Mouse (Mus musculus) midbrain, embryonic 15.5 days (tissue): ENCODE measurements at regions not wholly inside any gene's neighbourhood (a gene's known extent, or its start where the extent isn't known, plus 50 kb on each side); places are given as distances from the start of the nearest gene placed in this dataset.
A peak's percentile ranks its signal among the peaks of the same experiment; 100 is the strongest.

Source experiments
- ATAC-seq: fragments of 200-750 bp; cut with Nextera tagmentation; replicated peaks from 2 replicates; pipeline ENCODE4 v1.8.0; 2017; ENCODE audit warnings: moderate TSS enrichment
- H3K27ac ChIP-seq: fragments of 300-500 bp; sonication (generic); 2 replicates; pipeline ENCODE4 v1.5.1; 2015; ENCODE audit warnings: mild to moderate bottlenecking, inconsistent platforms
- H3K27me3 ChIP-seq: fragments of 300-500 bp; sonication (generic); replicated peaks from 2 replicates; pipeline ENCODE4 v1.6.1; 2015; ENCODE audit warnings: inconsistent platforms
- H3K36me3 ChIP-seq: fragments of 300-500 bp; sonication (generic); replicated peaks from 2 replicates; pipeline ENCODE4 v1.6.1; 2015; ENCODE audit warnings: inconsistent platforms
- H3K4me1 ChIP-seq: fragments of 300-500 bp; sonication (generic); 2 replicates; pipeline ENCODE4 v1.6.1; 2015; ENCODE audit warnings: inconsistent platforms
- H3K4me2 ChIP-seq: fragments of 300-500 bp; sonication (generic); 2 replicates; pipeline ENCODE4 v1.6.1; 2015; ENCODE audit warnings: inconsistent platforms, mild to moderate bottlenecking, moderate library complexity
- H3K4me3 ChIP-seq: fragments of 300-500 bp; sonication (generic); 2 replicates; pipeline ENCODE4 v1.5.1; 2015; ENCODE audit warnings: mild to moderate bottlenecking, inconsistent platforms
- H3K9ac ChIP-seq: fragments of 300-500 bp; sonication (generic); 2 replicates; pipeline ENCODE4 v1.6.1; 2015; ENCODE audit warnings: mild to moderate bottlenecking, inconsistent platforms
- H3K9me3 ChIP-seq: fragments of 300-500 bp; sonication (generic); 2 replicates; pipeline ENCODE4 v1.6.1; 2016; ENCODE audit warnings: inconsistent platforms
- WGBS: fragments of 180-500 bp; shearing (Covaris S2); methylation state at CpG from one replicate; pipeline ENCODE4 v1.1.7; 2015; ENCODE audit warnings: mixed read lengths; 5-methylcytosine and 5-hydroxymethylcytosine counted together

DNA sequence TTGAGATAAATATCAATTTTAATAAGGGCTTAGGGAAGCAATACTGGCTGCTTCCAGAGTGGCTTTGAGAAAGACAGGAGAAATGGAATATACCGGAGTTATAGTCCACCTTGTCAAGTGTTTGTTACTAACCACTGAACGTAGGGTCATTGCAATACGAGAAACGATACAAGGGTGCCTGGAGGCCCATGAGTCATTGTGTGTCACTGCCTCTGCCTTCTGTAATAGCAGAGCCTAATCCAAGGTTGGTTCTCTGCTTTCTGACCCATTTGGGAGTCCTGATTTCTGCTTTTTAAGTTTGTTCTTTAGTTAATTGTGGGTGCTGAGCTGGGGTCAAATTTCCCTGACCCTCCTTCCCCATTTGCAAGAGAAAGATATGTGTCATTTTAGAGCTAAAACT is 382.4 kb upstream of the Arglu1 start:
- Histone ChIP-seq H3K4me3 (no peak overlapping the region), H3K36me3 (no peaks in the 10 kb centered on the region), H3K9ac (no peak overlapping the region), H3K27me3 (no peaks in the 10 kb centered on the region), H3K27ac (no peak overlapping the region), H3K9me3 (no peaks in the 10 kb centered on the region), H3K4me1 (no peaks in the 10 kb centered on the region), H3K4me2 (no peak overlapping the region)
- no peak for ATAC-seq
- 84% methylated on average over 4 of the region's 4 CpGs for WGBS

DNA sequence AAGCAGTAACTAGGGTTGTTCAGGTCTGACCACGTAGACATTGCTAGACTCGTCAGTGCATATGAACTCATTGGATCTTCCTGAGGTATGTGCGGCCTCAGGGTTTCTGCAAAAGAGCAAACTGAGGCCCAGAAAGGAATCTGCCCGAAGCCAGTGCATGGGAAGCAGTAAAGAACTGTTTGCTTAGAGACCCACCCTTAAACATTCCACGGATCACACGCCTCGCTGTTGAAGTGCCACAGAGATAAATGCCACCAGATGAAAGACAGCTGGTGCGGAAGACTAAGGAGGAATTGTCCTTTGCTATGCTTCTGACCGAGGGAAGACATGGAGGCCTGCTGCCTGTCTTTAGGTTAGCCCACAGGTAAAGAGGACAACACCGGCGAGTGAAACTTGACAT is 382.0 kb upstream of the Arglu1 start:
- Histone ChIP-seq H3K27ac (no peak overlapping the region), H3K4me3 (no peak overlapping the region), H3K27me3 (no peaks in the 10 kb centered on the region), H3K9ac (no peak overlapping the region), H3K4me1 (no peaks in the 10 kb centered on the region), H3K9me3 (no peaks in the 10 kb centered on the region), H3K36me3 (no peaks in the 10 kb centered on the region), H3K4me2 (no peak overlapping the region)
- ATAC-seq: no peak
- 87% methylated on average over 11 of the region's 11 CpGs for WGBS

- H3K36me3 ChIP-seq: no peaks in the 10 kb centered on the region
- WGBS: 69% methylated on average over 6 of the region's 6 CpGs
- no peak overlapping the region for H3K9ac ChIP-seq
- H3K9me3 ChIP-seq: no peaks in the 10 kb centered on the region
- H3K27me3 ChIP-seq: no peaks in the 10 kb centered on the region
- ATAC-seq: no peak
- H3K27ac ChIP-seq: no peak overlapping the region
- no peak overlapping the region for H3K4me3 ChIP-seq
- H3K4me1 ChIP-seq: no peaks in the 10 kb centered on the region
- no peak overlapping the region for H3K4me2 ChIP-seq
These were observed 380.6 kb upstream of the Arglu1 start for GRCm38 (mm10) chr8:9070953-9071352.

GRCm38 (mm10) chr8:9069845-9070244 is 379.5 kb upstream of the Arglu1 start:
- H3K4me1 ChIP-seq: no peaks in the 10 kb centered on the region
- no peak overlapping the region for H3K27ac ChIP-seq
- WGBS: 68% methylated on average over 7 of the region's 7 CpGs
- H3K36me3 ChIP-seq: no peaks in the 10 kb centered on the region
- no peak overlapping the region for H3K4me2 ChIP-seq
- no peak for ATAC-seq
- no peaks in the 10 kb centered on the region for H3K9me3 ChIP-seq
- no peak overlapping the region for H3K4me3 ChIP-seq
- H3K27me3 ChIP-seq: no peaks in the 10 kb centered on the region
- no peak overlapping the region for H3K9ac ChIP-seq

GRCm38 (mm10) chr8:9067731-9068130 is 377.4 kb upstream of the Arglu1 start:
- no peaks in the 10 kb centered on the region for H3K27me3 ChIP-seq
- H3K27ac ChIP-seq: no peak overlapping the region
- no peaks in the 10 kb centered on the region for H3K36me3 ChIP-seq
- no peaks in the 10 kb centered on the region for H3K4me1 ChIP-seq
- no peaks in the 10 kb centered on the region for H3K9me3 ChIP-seq
- WGBS: 87% methylated on average over 1 of the region's 1 CpGs
- H3K9ac ChIP-seq: no peak overlapping the region
- no peak overlapping the region for H3K4me3 ChIP-seq
- no peak overlapping the region for H3K4me2 ChIP-seq
- no peak for ATAC-seq

DNA sequence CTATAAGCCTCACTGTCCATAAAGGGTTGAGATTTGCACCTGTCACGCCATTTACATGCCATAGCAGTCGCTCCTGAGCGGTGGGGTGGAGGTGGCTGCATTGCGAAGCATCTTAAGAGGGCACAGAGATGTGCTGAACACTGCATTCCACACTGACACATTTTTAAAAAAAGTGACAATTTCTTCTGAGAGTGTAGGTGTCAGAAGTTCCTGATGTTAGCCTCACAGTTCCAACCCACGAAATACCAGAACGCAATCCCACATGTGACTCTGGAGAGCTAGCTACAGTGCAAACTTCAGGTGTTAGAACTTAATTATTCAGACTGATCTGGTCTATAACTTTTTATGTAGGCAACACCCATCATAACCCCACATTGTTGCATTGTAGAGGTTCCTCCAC is 369.8 kb upstream of the Arglu1 start:
- Histone ChIP-seq H3K4me1 (no peaks in the 10 kb centered on the region), H3K9me3 (no peaks in the 10 kb centered on the region), H3K4me3 (no peak overlapping the region), H3K36me3 (no peaks in the 10 kb centered on the region), H3K27me3 (no peaks in the 10 kb centered on the region), H3K27ac (no peak overlapping the region), H3K9ac (no peak overlapping the region), H3K4me2 (no peak overlapping the region)
- ATAC-seq: no peak
- 95% methylated on average over 6 of the region's 6 CpGs for WGBS

DNA sequence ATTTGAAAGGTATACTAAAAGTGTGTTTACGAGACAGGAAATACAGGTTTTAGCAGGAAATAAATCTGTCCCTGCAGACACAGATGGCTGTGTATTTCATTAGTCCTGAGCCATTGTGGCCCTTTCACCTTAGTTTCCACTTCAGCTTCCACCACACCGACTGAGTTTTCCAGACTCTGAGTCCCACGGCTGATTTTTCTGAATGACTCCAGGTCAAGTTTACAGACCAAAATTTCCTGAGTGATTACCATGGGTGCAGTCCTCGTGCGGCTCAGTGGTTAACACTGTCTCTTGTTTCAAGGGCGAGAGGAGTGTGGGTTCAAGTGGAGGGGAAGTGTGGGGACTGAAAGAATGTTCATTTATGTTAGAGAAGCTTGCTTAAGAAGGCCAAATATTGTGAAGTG is 365.1 kb upstream of the Arglu1 start:
- no peaks in the 10 kb centered on the region for H3K27me3 ChIP-seq
- WGBS: 90% methylated on average over 6 of the region's 6 CpGs
- no peak overlapping the region for H3K4me2 ChIP-seq
- H3K4me1 ChIP-seq: no peaks in the 10 kb centered on the region
- no peak overlapping the region for H3K4me3 ChIP-seq
- H3K9me3 ChIP-seq: no peaks in the 10 kb centered on the region
- no peaks in the 10 kb centered on the region for H3K36me3 ChIP-seq
- H3K9ac ChIP-seq: no peak overlapping the region
- no peak overlapping the region for H3K27ac ChIP-seq
- ATAC-seq: no peak

GRCm38 (mm10) chr8:9054801-9055200 is 364.5 kb upstream of the Arglu1 start:
- no peak overlapping the region for H3K9ac ChIP-seq
- no peak overlapping the region for H3K4me3 ChIP-seq
- H3K4me1 ChIP-seq: no peaks in the 10 kb centered on the region; the same call in 1 of the 2 replicates
- H3K27ac ChIP-seq: no peak overlapping the region
- H3K9me3 ChIP-seq: no peaks in the 10 kb centered on the region
- ATAC-seq: no peak
- H3K27me3 ChIP-seq: no peaks in the 10 kb centered on the region
- H3K4me2 ChIP-seq: no peak overlapping the region
- WGBS: 77% methylated on average over 4 of the region's 4 CpGs
- no peaks in the 10 kb centered on the region for H3K36me3 ChIP-seq

- ATAC-seq: no peak
- H3K4me3 ChIP-seq: no peak overlapping the region
- H3K27me3 ChIP-seq: no peaks in the 10 kb centered on the region
- H3K27ac ChIP-seq: no peak overlapping the region
- no peak overlapping the region for H3K9ac ChIP-seq
- 80% methylated on average over 10 of the region's 10 CpGs for WGBS
- H3K4me1 ChIP-seq: peaks cover 3% of the 10 kb centered on the region; the same call in 1 of the 2 replicates
- no peaks in the 10 kb centered on the region for H3K36me3 ChIP-seq
- H3K4me2 ChIP-seq: no peak overlapping the region
- no peaks in the 10 kb centered on the region for H3K9me3 ChIP-seq
These were observed 361.4 kb upstream of the Arglu1 start for GRCm38 (mm10) chr8:9051699-9052098.

DNA sequence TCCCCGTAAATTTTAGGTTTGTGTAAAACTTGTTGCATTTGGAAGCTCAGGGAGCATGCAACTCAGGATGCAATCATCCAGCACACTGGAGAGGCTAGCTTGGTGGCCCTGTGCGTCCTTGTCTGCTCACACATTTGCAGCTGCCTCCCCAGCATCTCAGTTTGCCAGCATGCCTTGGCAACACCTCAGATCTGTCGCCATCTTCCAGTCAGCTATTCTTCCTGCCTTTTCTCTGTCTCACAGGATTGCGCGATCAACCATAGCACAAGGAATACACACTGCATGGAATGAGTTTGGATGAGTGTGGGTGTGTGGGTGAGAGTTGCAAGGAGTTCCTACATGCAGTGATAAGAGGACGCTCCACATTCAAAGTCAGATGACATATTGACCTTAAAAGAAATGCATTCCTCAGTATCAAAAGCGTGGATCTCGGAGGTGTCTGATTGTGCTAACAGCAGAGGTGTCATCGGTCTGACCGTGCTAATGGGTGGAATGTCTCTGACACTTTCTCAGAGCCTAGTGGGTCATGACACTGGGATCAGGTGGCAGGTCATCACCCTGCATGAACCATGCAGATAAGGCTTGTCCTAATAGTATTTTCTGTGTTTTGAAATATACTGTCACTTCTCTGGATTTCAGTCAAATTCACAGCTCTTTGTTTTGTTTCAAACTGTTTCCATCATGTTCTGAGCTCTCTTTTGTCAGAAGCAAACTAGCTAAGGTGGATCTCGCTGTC is 360.6 kb upstream of the Arglu1 start:
- Histone ChIP-seq H3K9me3 (no peaks in the 10 kb centered on the region), H3K4me3 (no peak overlapping the region), H3K36me3 (no peaks in the 10 kb centered on the region), H3K4me2 (no peak overlapping the region), H3K27ac (no peak overlapping the region), H3K4me1 (peaks cover 3% of the 10 kb centered on the region; the same call in 1 of the 2 replicates), H3K27me3 (no peaks in the 10 kb centered on the region), H3K9ac (no peak overlapping the region)
- 84% methylated on average over 11 of the region's 11 CpGs for WGBS
- no peak for ATAC-seq

- ATAC-seq: 0 out of 2 replicates have a peak, but pooled peaks have one; percentile 48
- Histone ChIP-seq H3K4me3 (no peak overlapping the region), H3K27me3 (no peaks in the 10 kb centered on the region), H3K9me3 (no peaks in the 10 kb centered on the region), H3K4me2 (no peak overlapping the region), H3K4me1 (peaks cover 3% of the 10 kb centered on the region; the same call in 1 of the 2 replicates), H3K36me3 (no peaks in the 10 kb centered on the region), H3K27ac (no peak overlapping the region), H3K9ac (no peak overlapping the region)
- 72% methylated on average over 14 of the region's 14 CpGs for WGBS
These were observed 357.8 kb upstream of the Arglu1 start for GRCm38 (mm10) chr8:9048116-9048515.

- Histone ChIP-seq H3K9me3 (no peaks in the 10 kb centered on the region), H3K4me1 (peaks cover 1% of the 10 kb centered on the region; the same call in 1 of the 2 replicates), H3K4me3 (no peak overlapping the region), H3K9ac (no peak overlapping the region), H3K36me3 (no peaks in the 10 kb centered on the region), H3K4me2 (no peak overlapping the region), H3K27ac (no peak overlapping the region), H3K27me3 (no peaks in the 10 kb centered on the region)
- no peak for ATAC-seq
- 87% methylated on average over 10 of the region's 10 CpGs for WGBS
These were observed 352.8 kb upstream of the Arglu1 start for GRCm38 (mm10) chr8:9042835-9043792.
